Mouse (Mus musculus) kidney, adult 18-20 months (tissue): ENCODE measurements at regions not wholly inside any gene's neighbourhood (a gene's known extent, or its start where the extent isn't known, plus 50 kb on each side); places are given as distances from the start of the nearest gene placed in this dataset.

Experiments
- DNase-seq: peaks from one replicate; pipeline ENCODE4 v3.0.0; 2021

DNA sequence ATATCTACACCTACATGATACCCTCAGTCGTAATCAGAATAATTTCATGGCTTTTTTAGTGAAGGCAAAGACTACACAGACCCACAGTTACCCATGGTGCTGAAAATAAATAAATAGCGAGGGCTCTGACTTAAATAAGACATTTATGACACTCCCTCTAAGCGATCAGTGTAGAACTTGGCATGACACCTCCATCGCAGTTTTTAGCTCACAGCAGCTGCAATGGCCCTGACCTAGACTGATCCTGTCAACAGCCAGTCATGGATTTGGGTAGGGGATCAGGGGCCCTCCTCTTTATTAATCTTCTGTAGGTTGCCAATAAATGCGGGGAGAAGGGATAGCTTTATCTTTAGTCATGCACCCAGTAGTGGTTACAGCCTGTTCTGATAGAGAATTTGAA is 494.1 kb downstream of the Epha3 start:
- DNase-seq, result no peak

DNA sequence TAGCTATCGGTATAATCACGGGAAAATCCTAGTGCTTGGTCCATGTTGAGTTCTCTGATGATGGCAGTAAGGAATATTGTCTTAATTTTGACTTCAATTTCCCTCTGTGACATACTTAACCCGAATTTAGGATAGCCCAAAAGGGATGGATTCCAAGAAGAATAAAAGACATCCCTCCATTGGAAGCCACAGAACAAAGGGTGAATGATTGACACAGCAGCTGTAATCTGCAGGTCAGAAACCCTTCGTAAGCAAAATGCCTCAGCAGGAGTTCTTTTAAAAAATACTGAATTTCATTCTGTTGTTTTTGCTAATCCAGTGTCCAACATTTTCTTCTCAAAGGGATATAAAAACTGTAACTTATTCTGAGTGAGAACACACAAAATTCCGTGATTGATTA is 492.7 kb downstream of the Epha3 start:
- no peak for DNase-seq

DNA sequence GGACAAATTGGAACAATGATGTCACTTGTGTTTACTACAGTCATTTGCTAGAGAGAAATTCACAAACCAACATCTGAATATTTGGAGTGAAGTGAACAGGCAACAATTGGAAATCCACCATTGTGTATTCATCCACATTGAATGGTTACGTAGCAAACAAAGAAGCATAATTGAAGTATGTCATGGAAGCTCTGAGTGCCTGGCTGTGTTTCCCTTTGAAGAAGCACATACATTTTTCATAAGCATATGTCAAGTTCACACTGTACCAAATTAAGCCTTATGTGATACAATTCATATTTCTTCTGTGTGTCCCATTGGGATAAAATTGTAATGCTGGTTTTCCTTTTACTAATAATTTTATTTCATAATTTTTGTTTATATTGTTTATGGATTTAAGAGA is 459.0 kb downstream of the Epha3 start:
- DNase-seq, result no peak

DNA sequence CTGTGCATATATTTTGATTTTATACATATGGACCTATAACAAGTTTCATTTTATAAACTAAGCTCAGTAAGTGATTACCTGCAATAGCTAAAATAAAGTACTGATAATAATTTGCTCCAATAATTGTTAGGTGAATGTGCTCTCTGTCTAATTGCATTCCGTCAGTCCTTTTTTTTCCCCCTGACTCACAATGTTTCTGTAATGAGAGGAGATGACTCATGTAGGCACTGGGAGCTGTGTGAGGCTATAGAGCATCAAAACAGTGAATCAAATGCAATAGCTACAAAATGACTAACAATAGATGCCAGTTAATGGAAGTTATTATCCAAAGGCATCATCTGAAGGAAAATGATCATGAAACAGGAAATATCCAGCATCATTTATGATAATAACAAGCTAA is 451.3 kb downstream of the Epha3 start:
- DNase-seq, result no peak

DNA sequence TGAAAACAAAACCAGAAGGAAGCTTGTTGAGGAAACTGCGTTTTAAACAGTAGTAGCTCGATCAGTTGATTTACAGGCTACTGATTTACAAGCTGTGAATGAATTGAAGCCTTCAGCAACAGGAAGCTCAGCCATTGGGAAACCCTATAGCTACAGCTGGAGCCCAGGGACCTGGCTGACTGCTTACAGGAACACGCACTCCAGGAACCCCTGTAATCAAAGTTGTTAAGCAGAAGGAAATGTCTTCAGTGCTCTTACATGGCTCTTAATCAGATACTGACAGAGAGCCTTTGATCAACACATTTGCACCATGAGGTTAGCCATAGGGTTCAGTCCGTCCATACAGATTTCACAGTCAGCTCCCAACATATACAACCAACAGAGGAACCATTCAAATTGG is 411.7 kb downstream of the Epha3 start:
- no peak for DNase-seq

DNA sequence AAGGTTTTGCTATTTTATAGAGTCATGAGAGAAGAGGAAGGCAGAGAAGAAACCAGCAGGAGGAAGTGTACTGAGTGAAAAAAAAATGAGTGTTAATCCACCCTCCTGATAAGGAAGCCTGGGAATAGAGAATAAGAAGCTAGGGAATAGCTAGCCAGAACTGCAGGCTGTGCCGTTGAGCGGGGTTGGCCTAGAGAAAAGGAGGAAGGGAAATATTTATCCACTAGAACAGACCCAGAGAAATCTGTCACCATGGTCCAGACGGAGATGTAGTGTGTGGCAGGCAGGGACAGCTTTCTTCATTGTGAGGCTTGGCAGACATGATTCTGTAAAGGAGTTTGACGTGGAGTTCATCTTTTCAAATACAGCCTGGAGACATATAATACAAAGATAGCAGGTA is 397.4 kb downstream of the Epha3 start:
- DNase-seq, result no peak

DNA sequence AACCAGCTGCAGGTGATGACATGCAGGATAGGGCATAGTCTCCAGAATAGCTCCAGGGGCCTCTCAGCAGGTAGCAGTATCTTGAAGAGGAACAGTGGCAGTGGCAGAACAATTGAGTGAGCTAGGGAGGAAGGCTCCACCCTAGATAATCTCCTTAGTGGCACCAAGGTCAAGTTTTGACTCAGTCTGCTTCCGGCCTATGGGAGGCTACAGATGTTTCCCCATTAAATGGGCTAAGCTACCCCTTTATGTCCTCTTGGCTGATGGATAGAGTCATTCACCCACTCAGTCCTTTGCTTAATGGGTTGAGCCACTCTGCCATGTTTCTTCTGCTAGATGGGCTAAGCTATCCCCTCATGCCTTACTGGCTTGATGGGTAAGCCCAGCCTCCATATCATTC is 395.1 kb downstream of the Epha3 start:
- no peak for DNase-seq
